Mouse (Mus musculus): ENCODE results near the gene Sh3rf3.

- TF ChIP-seq EP300 (IDR thresholded peaks at IDR 0.05; ENCODE audit: low read depth) (no peak), CTCF (IDR thresholded peaks at IDR 0.05; ENCODE audit: low read depth) (no peak)
Observed at GRCm38 (mm10) chr10:58991611-58992010, 178.5 kb downstream of the Sh3rf3 start.

Data from liver, embryonic 14.5 days (tissue).